Mouse (Mus musculus) MEL (cell line): ENCODE results near the gene Gm7073.

Source experiments
- MAX ChIP-seq: IDR thresholded peaks from 2 replicates; pipeline ENCODE4 v1.6.1; 2011; ENCODE audit warnings: low read length, improper control_type of control experiment
- POLR2A ChIP-seq, 2 experiments: IDR thresholded peaks; 2 replicates each; pipeline ENCODE4 v1.6.1; 2011 to 2012; ENCODE audit warnings: low read length in 2 of 2, mild to moderate bottlenecking in 2 of 2, control low read depth in 1 of 2, improper control_type of control experiment in 1 of 2, low read depth in 1 of 2, moderate library complexity in 1 of 2; ENCODE audit not compliant: control insufficient read depth in 1 of 2, insufficient read depth in 1 of 2, poor library complexity in 1 of 2

GRCm38 (mm10) chrX:60403062-60403763, 135.8 kb downstream of the Gm7073 start:
- TF ChIP-seq POLR2A (IDR thresholded peaks at IDR 0.05; ENCODE audit: control insufficient read depth in 1 of 2, insufficient read depth in 1 of 2, low read depth in 1 of 2, low read length in 2 of 2, poor library complexity in 1 of 2): no peak
- TF ChIP-seq MAX: peak; percentile 30; the same call in 1 of the 2 replicates
